Mouse (Mus musculus): ENCODE measurements around the gene Wdr81.

Gene Wdr81

DNA sequence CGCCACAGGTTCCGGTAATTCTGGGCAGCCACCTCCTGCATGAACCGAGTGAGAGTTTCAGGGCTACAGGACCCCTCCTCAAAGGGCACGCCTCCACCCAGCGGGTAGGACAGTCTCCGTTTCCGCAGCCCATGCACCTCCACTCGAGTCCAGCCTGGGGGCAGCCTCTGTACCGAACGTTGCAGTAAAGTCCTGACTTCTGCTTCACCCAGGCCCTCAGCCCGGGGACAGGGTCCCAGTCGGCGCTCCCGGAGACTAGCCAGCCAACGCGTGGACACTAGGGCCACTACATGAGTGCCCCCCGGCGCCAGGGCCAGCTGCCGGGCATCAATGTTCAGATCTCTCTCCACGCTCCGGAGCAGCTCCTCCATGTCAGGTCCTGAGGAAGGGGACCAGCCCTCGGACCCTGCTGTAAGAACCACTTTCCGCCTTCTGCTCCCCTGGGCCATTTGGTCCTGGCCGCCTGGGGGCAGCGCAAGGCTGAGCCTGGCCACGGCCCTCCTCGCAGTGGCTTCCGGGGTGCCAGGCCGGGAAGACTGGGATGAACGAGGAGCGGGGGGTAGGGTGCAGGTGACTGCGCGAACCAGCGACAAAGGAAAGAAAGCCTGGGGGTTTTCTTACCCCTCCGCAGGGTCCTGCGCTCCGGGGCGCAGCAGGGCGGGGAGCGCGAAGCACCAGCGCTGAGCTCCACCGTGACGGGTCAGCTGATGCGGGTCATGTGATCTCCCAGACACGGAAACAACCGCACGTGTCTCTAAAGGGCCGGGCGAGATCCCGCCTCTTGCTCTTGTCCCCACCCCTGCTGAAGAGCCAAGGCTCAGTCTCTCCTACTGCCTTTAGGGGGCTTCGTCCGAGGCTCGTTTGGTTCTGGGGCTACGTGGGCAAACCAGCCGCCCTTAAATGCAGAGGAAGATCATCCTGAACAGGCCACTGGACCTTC lies at the start of gene Wdr81:
Gene Wdr81 (minus strand): TSS at position 727 of the 940 bp plus-strand sequence.
- DNase-seq (ENCODE audit: low read depth, low spot score): peak; percentile 94

DNA sequence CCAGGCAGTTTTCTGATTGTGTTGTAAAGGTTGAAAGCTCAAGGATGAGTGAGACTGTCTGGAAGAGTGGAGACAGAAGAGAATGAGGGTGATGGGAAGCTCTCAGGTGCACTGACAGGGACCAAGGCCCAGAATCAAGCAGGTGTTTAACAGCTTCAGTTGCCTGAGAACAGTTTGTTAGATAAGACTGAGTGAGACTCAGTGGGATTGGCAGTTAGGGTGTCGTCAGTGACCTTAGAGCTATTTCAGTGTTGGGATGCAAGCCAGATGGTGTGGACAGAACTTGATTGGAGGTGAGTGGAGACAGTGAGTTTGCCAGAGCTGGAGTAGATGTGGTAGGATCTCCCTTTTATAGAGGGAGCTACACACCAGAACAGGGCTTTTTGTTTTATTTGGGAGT lies 43.6 kb upstream of the Wdr81 start:
- no peak for DNase-seq (ENCODE audit: low read depth, low spot score)

DNA sequence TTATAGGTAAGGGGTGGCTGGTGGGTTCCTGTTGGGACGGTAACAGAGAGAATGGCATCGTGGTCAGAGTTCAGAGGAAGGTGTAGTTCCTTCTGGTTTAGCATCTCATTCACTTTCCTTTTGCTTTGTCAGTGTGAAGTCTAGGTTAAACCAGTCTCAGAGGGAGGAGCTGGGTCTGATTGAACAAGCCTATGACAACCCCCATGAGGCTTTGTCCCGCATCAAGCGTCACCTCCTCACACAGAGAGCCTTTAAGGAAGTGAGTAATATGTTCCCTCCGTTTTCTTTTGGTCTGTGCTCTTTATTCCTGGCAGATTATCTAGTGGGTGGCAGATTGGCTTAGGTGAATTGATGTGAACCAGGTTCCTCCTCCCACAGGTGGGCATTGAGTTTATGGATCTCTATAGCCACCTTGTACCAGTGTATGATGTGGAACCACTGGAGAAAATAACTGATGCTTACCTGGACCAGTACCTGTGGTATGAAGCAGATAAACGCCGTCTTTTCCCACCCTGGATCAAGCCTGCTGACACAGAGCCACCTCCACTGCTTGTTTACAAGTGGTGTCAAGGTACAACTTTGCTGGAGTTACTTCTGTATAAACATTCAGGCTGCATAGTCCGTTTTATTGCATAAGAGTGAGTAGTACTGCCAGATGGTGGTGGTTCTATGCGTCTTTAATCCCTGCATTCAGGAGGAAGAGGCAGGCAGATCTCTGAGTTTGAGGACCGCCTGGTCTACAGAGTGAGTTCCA lies 40.0 kb upstream of the Wdr81 start:
- no peak for DNase-seq (ENCODE audit: low read depth, low spot score)

DNA sequence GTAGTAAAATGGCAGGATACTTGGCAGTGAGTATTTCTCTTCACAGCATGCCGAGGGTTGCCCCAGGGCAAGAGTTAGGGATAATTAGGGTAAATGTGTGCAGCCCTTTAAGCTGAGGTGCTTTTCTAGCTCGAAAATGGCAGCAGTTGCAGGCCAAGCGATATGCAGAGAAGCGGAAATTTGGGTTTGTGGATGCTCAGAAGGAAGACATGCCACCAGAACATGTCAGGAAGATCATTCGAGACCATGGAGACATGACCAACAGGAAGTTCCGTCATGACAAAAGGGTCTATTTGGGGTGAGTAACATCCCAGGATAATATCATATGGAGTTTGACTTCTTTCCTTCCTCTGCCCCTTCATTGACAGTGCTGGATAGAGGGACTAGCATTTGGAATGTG lies 33.0 kb upstream of the Wdr81 start:
- DNase-seq (ENCODE audit: low read depth, low spot score): no peak

GRCm38 (mm10) chr11:75486601-75487285 lies 32.2 kb upstream of the Wdr81 start, which contains the start of gene Prpf8:
Prpf8 (plus strand) TSS chr11:75486816.
- peak; percentile 98 for DNase-seq (ENCODE audit: low read depth, low spot score)

GRCm38 (mm10) chr11:75486192-75486591 lies 31.7 kb upstream of the Wdr81 start:
- DNase-seq (ENCODE audit: low read depth, low spot score): no peak

DNA sequence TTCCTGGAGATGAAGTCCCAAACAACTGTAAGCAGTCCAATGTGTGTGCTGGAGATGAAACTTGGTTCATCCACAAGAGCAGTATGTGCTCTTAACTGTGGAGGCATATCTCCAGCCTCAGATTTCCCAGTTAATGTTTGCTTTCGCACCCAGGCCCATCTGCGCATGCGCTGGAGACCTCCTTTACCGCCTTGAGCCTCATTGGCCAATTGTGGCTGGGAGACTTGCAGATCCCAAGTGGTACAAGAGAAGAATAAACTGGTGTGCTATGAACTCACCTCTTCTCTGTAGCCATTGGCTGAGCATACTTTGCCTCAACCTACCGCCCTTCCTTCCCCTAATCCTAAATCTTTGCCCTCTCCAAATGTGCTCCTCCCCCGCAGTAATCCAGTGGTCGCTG lies 18.9 kb upstream of the Wdr81 start:
- peak; percentile 93 for DNase-seq (ENCODE audit: low read depth, low spot score)

DNA sequence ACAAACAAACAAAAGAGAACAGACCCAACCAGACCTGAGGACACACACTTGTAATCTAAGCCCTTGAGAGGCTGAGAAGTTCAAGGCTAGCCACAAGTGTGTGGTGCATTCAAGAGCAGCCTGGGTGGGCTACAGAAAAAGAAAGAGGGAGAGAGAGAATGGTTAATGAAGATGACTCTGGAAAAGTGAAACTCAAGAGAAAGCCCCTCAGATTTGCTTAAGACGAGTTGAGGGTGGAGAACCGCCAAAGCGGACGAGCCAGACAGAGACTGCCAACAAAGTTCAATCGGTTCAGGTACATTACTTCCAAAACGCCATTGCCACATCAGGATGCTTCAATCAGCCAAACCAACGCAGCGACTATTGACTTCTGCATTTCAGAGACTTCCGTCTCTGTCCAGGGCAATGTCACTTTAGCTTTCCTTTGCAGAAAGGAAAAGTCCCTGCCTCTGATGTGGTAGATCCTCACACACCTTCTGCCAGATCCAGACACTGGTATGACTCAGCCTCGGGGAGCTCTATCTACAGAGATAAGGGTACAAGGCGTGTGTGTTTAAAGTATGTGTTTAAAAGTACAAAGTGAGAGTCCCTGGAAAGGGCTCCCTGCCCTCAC lies 18.1 kb upstream of the Wdr81 start:
- no peak for DNase-seq (ENCODE audit: low read depth, low spot score)

- no peak for DNase-seq (ENCODE audit: low read depth, low spot score)
Observed at GRCm38 (mm10) chr11:75470675-75471074, 16.2 kb upstream of the Wdr81 start.

DNA sequence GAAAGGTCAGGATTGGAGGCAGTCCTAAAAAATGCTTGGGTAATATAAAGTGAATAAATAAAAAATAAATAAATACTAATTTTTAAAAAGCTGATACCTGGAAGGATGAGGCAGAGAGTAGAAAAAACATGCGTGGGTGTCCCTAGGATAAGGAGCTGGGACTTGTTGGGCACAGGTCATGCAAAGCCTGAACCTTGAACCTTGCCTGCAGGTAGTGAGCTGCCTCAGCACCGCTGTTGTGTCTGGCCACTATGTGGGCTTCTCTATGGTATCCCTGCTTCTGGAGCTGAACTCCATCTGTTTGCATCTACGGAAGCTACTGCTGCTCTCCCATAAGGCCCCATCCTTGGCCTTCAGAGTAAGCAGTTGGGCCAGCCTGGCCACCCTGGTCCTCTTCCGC lies 14.7 kb upstream of the Wdr81 start:
- DNase-seq (ENCODE audit: low read depth, low spot score): no peak

DNA sequence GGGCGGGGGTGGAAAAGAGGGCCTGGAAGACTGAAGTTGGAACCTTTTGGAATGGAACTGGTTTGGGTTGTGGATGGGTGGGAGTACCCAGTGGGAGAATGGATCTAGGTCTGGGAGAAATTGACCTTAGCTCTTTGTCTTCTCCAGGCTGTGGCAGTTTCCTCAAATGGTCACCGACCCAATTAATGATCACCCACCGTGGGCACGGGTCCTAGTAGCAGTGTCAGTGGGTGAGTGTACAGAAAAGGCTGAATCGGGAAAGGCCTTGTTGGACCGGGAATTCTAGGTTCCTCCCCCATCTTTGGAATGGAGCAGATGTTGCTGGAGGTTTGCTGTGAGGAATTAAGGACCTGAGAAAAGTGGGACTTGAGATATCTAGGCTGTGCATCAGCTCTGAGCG lies 13.9 kb upstream of the Wdr81 start:
- DNase-seq (ENCODE audit: low read depth, low spot score): no peak

- DNase-seq (ENCODE audit: low read depth, low spot score): peak; percentile 79
Observed at GRCm38 (mm10) chr11:75467512-75468215, 13.1 kb upstream of the Wdr81 start.

DNA sequence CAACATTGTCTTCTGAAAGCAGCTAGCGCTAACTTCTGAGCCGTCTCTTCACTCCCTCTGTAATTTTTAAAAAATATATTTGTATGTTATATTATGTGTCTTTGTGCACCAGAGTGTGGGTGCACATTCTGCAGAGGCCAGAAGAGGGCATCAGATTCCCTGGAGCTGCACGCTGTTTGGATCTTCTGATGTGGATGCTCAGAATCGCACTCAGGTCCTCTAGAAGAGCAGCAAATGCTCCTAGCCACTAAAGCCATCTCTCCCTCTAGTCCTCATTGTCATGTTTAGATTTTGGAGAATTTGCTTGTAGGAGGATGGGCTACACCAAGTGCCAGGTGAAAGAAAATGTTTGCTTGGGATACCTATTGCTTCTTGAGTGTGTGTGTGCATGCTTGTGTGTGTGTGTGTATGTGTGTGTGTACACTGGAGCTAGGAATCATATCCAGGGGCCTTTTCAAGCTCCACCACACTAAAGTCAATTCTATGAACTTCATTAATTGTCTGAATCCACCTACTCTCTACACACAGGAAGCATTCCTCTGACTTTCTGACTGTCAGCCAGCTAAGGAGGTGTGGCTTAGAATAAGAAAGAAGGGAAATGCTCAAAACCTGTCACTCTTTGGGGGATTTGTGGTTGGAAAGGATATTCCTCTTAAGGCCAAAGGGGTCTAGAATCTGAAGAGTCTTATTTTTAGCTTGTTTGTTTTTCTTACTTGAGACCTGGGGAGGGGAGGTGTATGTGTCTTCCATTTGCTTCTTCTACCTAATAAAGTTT lies 12.4 kb upstream of the Wdr81 start:
- peak; percentile 53 for DNase-seq (ENCODE audit: low read depth, low spot score)

- DNase-seq (ENCODE audit: low read depth, low spot score): no peak
Observed at GRCm38 (mm10) chr11:75465051-75465450, 10.5 kb upstream of the Wdr81 start.

- no peak for DNase-seq (ENCODE audit: low read depth, low spot score)
Observed at GRCm38 (mm10) chr11:75464417-75464816, 9.9 kb upstream of the Wdr81 start.

DNA sequence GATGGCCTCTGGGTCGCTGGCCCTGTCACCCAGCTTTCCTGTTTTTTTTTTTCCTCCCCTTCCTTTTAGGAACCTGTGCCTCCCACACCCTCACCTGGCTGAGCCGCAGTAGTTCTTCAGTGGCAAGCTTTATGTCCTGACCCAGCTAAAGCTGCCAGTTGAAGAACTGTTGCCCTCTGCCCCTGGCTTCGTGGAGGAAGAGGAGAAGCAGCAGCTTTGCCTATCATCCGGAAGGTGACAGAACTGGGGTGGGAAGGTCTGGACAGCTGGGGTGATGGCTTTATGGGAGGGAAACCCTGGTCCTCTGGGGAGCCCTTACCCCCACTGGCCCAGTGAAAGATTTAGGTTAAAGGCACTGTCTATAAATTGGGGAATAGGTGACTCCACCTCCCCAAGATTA lies 9.1 kb upstream of the Wdr81 start:
- no peak for DNase-seq (ENCODE audit: low read depth, low spot score)

DNA sequence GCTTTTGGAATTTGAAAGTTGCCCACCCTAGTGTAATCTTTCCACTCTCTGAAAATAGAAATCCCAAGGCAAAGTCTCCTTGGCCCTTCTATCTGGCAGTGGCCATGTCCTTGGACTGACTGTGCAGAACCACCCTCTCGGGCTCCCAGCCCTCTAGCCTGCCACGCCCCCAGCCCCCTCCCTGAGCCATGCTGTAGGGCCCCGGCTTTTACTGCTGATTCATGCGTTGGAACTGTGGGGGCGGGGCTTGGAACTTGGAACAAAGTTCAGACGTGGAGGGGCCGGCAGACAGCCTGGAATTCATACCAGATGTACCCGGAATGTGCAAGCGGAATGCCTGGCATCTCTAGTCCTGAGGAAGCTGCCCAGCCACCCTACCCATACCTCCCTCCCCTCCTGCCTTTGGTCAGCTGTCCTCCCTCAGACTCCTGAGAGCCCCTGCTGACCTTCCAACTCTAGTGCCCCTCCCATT lies 8.4 kb upstream of the Wdr81 start:
- DNase-seq (ENCODE audit: low read depth, low spot score): peak; percentile 98

DNA sequence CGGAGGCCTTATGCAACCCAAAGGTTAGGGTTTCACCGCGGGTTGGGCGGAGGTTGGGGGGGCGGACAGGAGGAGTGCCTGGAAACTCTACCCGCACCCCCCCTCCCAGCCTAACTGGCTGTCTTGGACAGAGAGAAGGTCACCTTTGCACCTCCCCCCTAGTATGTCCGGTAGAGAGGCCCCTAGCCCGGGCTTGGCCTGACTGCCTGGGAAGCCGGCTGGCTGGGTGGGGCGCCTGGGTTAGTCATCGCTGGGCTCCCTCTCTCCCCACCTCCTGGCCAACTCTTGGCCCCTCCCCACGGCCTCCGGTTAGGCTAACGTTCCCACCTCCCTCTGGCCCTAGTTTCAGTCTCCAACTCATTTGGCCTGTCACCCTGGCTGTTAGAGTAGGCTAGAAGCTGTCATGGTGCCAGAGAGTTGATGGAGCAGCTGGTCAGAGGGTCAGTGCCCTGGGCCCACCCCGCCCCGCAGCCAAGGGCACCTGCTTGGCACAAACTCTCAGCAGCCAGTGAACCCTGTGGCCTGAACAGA lies 7.8 kb upstream of the Wdr81 start:
- DNase-seq (ENCODE audit: low read depth, low spot score): peak; percentile 86

DNA sequence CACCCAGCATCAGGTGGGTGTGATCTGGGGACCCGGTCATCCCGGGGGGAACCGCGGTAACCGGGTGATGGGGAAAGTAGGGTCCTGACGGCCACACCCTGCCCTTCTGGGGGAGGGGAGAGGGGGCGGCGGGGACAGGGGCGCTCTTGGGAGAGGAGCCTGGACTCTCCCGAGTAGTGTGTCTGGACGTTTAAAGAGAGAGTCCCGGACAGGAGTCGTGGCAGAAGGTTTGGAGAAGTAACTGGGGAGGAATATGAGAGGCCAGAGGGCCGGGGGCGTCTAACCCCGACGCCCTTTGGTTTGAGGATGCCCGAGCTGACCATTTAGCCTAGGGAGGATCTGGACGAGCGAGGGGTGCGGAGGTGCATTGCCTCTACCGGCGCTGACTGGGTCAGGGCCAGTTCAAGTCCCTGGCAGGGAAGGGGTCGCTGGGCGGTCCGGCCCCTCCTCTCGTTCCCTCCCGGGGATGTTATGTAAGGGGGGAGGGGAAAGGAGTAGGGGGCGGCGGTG lies 7.3 kb upstream of the Wdr81 start:
- no peak for DNase-seq (ENCODE audit: low read depth, low spot score)
